Mouse (Mus musculus) C2C12 (cell line): ENCODE results near the gene Qrich1.

Source experiments
- CEBPB ChIP-seq: IDR thresholded peaks from one replicate; pipeline ENCODE4 v1.6.1; 2011; ENCODE audit warnings: low read depth, mild to moderate bottlenecking, control low read depth, moderate library complexity
- CTCF ChIP-seq: IDR thresholded peaks from one replicate; pipeline ENCODE4 v1.5.1; 2011; ENCODE audit not compliant: control insufficient read depth, insufficient read depth, insufficient read length
- MYOD1 ChIP-seq: IDR thresholded peaks from one replicate; pipeline ENCODE4 v1.6.1; 2011; ENCODE audit warnings: low read depth; ENCODE audit not compliant: control insufficient read depth, insufficient read length
- USF1 ChIP-seq: IDR thresholded peaks from one replicate; pipeline ENCODE4 v1.6.1; 2011; ENCODE audit warnings: low read depth, mild to moderate bottlenecking, control low read depth, moderate library complexity

DNA sequence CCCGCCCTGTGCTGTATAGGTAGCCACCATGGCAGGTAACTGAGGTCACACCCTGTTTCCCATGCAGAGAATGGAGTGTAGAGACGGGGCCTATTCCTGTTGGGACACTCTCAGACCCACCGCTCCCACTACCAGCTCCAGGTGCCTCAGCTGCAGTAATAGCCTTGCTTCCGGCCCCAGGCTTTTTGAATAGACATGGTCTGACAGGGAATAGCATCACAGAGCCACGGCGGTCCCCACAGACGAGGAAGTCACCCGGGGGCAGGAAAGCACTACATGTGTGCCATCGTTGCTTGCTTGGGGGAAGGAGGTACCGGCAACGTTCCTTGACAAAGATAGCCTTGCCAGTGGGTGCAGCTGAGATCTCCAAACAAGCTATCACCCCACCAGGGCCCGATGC is 58.3 kb downstream of the Qrich1 start:
- TF ChIP-seq CTCF (no peak), MYOD1 (no peak), USF1 (no peak), CEBPB (no peak)
